Mouse (Mus musculus) gastrocnemius, postnatal 14 days (tissue): ENCODE results near the gene Nras. TPM values are rescaled to one million over a fixed set of nuclear protein-coding genes. Genes with fewer than 3 reads are reported as not detected.
A peak's percentile ranks its signal among the peaks of the same experiment; 100 is the strongest.

Source experiments
- DNase-seq: peaks from one replicate; pipeline ENCODE4 v3.0.0; 2021; ENCODE audit warnings: mixed read lengths
- intact Hi-C: fragments of 180-260 bp; cut with DNase I; formaldehyde crosslinking; loops from one replicate; pipeline ENCODE4 v1.15.1; 2025; ENCODE audit warnings: low total_unique reads
- long read RNA-seq, 2 experiments: library from polyadenylated mRNA; stranded (forward); transcript quantifications; one replicate each; pipeline ENCODE4 v2.0.0; 2021
- total RNA-seq, 2 experiments: library from RNA; stranded (reverse); gene quantifications; 2 replicates each; pipeline ENCODE4 v1.2.3; 2021

Gene Nras
- total RNA-seq: 10 to 100 TPM; 58.9 to 69.4 TPM
- long read RNA-seq, experiment 1, full-length matches to known transcripts: 12 of 17 reads
- long read RNA-seq, experiment 1, partial matches to known transcripts: 1 of 17 reads
- long read RNA-seq, experiment 1, other reads (novel, unspliced or antisense): 4 of 17 reads
- long read RNA-seq, experiment 2, full-length matches to known transcripts: 15 of 23 reads
- long read RNA-seq, experiment 2, partial matches to known transcripts: 2 of 23 reads
- long read RNA-seq, experiment 2, other reads (novel, unspliced or antisense): 6 of 23 reads

GRCm38 (mm10) chr3:103058207-103059157 is at the start of gene Nras:
Gene Nras (plus strand): TSS chr3:103058285.
- peak; percentile 97 for DNase-seq
- intact Hi-C loops: no loop called here

- intact Hi-C loops: no loop called here
- no peak for DNase-seq
Observed at GRCm38 (mm10) chr3:103017350-103017749, 40.7 kb upstream of the Nras start.

GRCm38 (mm10) chr3:103019462-103019861 is 38.6 kb upstream of the Nras start:
- intact Hi-C loops: no loop called here
- DNase-seq: no peak

GRCm38 (mm10) chr3:103020249-103020942 is 37.7 kb upstream of the Nras start, which contains the start of gene Csde1:
Gene Csde1 (plus strand): TSS chr3:103020426.
- intact Hi-C loops: no loop called here
- peak; percentile 96 for DNase-seq

GRCm38 (mm10) chr3:103020943-103021638 is 37.0 kb upstream of the Nras start:
- intact Hi-C loops: no loop called here
- DNase-seq: peak; percentile 90

GRCm38 (mm10) chr3:103026174-103026573 is 31.9 kb upstream of the Nras start:
- intact Hi-C loops: no loop called here
- DNase-seq: no peak

- intact Hi-C loops: no loop called here
- no peak for DNase-seq
Observed at GRCm38 (mm10) chr3:103040285-103040684, 17.8 kb upstream of the Nras start.

GRCm38 (mm10) chr3:103040861-103041379 is 17.2 kb upstream of the Nras start:
- no peak for DNase-seq
- intact Hi-C loops: no loop called here

- no peak for DNase-seq
- intact Hi-C loops: no loop called here
Observed at GRCm38 (mm10) chr3:103056016-103056595, 2.0 kb upstream of the Nras start.

GRCm38 (mm10) chr3:103057752-103058151 is 333 bp upstream of the Nras start:
- intact Hi-C loops: no loop called here
- no peak for DNase-seq

- intact Hi-C loops: no loop called here
Observed at GRCm38 (mm10) chr3:103066927-103067326, 8.8 kb downstream of the Nras start.

GRCm38 (mm10) chr3:103068971-103069370 is 10.9 kb downstream of the Nras start:
- intact Hi-C loops: no loop called here
- peak; percentile 18 for DNase-seq

More at GRCm38 (mm10) chr3:103066927-103067326, 8.8 kb downstream of the Nras start:
- no peak for DNase-seq

GRCm38 (mm10) chr3:103073771-103074170 is 15.7 kb downstream of the Nras start, which contains the start of gene Ampd1:
Gene Ampd1 (plus strand): TSS chr3:103074014.
- intact Hi-C loops: no loop called here
- DNase-seq: no peak

- DNase-seq: no peak
- intact Hi-C loops: no loop called here
Observed at GRCm38 (mm10) chr3:103075871-103076270, 17.8 kb downstream of the Nras start.

GRCm38 (mm10) chr3:103076476-103076875 is 18.4 kb downstream of the Nras start:
- intact Hi-C loops: no loop called here
- no peak for DNase-seq

- DNase-seq: peak; percentile 46
- intact Hi-C loops: no loop called here
Observed at GRCm38 (mm10) chr3:103079301-103079700, 21.2 kb downstream of the Nras start.

- intact Hi-C loops: no loop called here
- DNase-seq: no peak
Observed at GRCm38 (mm10) chr3:103081051-103081450, 23.0 kb downstream of the Nras start.

GRCm38 (mm10) chr3:103081861-103082453 is 23.9 kb downstream of the Nras start:
- intact Hi-C loops: no loop called here
- DNase-seq: no peak
